Mouse (Mus musculus): ENCODE measurements around the gene Far1.

DNA sequence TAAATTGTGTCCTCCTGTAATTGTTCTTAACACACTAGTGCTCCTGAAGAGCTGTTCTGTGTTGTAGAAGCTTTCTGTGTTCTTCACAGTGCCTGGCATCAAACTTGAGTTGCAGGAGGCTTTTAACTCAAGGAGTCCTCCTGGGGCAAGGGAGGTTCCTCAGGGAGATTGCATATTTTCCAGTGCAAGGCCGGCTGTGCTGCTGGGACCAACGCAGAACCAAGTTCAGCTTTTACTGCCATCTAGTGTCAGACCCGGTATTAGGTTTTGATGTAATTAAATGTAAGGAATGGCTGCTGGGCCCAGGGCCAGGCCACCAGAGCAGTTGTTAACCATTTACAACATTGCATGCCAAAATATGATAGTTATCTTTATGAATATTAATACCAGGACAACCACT lies 80.7 kb downstream of the Far1 start:
- TF ChIP-seq CTCF (IDR thresholded peaks at IDR 0.05; ENCODE audit: low read depth, low read length) (peak; percentile 75), POLR2A (IDR thresholded peaks at IDR 0.05; ENCODE audit: borderline replicate concordance, low read depth, low read length) (no peak)

All from bone marrow macrophage, adult 2 months (primary cell).